ENCODE assay signal across 7 mouse cellular contexts in the genomic region with DNA sequence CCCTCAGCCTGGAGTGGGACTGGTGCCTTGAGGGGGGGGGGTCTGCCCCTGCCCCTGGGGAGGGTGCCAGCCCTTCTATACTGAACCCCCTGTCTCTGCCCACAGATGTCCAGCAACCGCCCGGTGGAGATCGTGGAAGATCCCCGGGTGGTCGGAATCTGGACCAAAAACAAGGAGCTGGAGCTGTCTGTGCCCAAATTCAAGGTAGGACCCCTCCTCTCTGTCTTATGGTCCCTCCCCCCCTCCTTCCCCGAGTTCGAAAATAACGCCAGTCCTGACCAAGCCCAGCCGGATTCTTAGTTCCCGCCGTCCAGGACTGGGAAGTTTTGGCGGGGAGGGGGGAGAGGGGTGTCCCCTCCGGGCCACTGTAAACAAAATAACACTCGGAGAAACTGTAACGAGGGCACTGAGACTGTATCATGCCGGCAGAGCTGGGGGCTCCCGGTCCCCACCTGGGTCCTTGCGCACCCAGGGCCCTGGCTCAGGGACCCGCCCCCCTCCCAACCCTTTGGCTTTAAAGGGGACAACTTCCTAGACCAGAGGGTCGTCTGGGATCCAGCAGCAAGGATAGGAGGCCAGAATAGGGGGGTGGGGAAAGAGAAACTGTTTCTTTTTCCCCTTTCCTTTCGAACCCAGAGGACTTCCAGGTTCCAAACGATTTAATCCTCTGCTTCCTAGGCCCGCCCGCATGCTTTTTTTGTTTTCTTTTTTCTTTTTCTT. TPM values are rescaled to one million over a fixed set of nuclear protein-coding genes. Genes with fewer than 3 reads are reported as not detected.
A peak's percentile ranks its signal among the peaks of the same experiment; 100 is the strongest.
DNase-seq lines count a peak whose midpoint lies in the region; ATAC-seq lines count a peak whose summit lies in the region.

No protein-coding gene starts in this region.

- H3K36me3 ChIP-seq in liver, embryonic 15.5 days (replicated peaks): peaks cover 39% of the 10 kb centered on the region
- H3K36me3 ChIP-seq in stomach, embryonic 15.5 days: peaks cover 18% of the 10 kb centered on the region

- H3K9ac ChIP-seq in liver, embryonic 15.5 days: peak overlapping the region; percentile 98
- peak overlapping the region; percentile 98 for H3K9ac ChIP-seq in stomach, embryonic 15.5 days

- H3K4me3 ChIP-seq in liver, embryonic 15.5 days (replicated peaks): peak overlapping the region; percentile 95
- peak overlapping the region; percentile 90 for H3K4me3 ChIP-seq in stomach, embryonic 15.5 days (replicated peaks)

- no peak for ATAC-seq in liver, embryonic 15.5 days (ENCODE audit: insufficient read depth)
- ATAC-seq in stomach, embryonic 15.5 days (ENCODE audit: insufficient read depth, low FRiP score, low read depth): no peak

- 4% methylated on average over 24 of the region's 24 CpGs for WGBS in liver, embryonic 15.5 days (ENCODE audit: insufficient replicate concordance)
- 1% methylated on average over 21 of the region's 24 CpGs for WGBS in stomach, embryonic 15.5 days

- no peaks in the 10 kb centered on the region for H3K9me3 ChIP-seq in liver, embryonic 15.5 days (replicated peaks)
- no peaks in the 10 kb centered on the region for H3K9me3 ChIP-seq in stomach, embryonic 15.5 days

- H3K27me3 ChIP-seq in liver, embryonic 15.5 days: no peaks in the 10 kb centered on the region
- H3K27me3 ChIP-seq in stomach, embryonic 15.5 days (replicated peaks): no peaks in the 10 kb centered on the region

- H3K27ac ChIP-seq in liver, embryonic 15.5 days (replicated peaks): peak overlapping the region; percentile 99
- peak overlapping the region; percentile 100 for H3K27ac ChIP-seq in stomach, embryonic 15.5 days

- DNase-seq in thymus, postnatal 0 days (ENCODE audit: low spot score): peak; percentile 45
- no peak for DNase-seq in thymus, postnatal 10 days (ENCODE audit: low spot score in 2 of 2)
- DNase-seq in embryo, embryonic 10.5 days (ENCODE audit: low spot score): peak; percentile 76
- DNase-seq in heart, postnatal 4 days: peak; percentile 52
- DNase-seq in gastrocnemius, postnatal 25 days: no peak

- peak overlapping the region; percentile 99 for H3K4me2 ChIP-seq in liver, embryonic 15.5 days
- peak overlapping the region; percentile 90 for H3K4me2 ChIP-seq in stomach, embryonic 15.5 days

- peaks cover 69% of the 10 kb centered on the region for H3K4me1 ChIP-seq in liver, embryonic 15.5 days (replicated peaks)
- H3K4me1 ChIP-seq in stomach, embryonic 15.5 days: peaks cover 25% of the 10 kb centered on the region

RNA-seq across cellular contexts. Expression of gene Setd1b, which starts 1.4 kb away (rescaled TPM):
- 8.0 and 11.3 TPM in 2 replicates for polyA plus RNA-seq in thymus, postnatal 0 days (2015; fragmentation: Nextera tagmentation; extraction: Ambion mirVana)
- total RNA-seq in heart, postnatal 4 days (2021): 10 to 100 TPM; 22.2 to 23.0 TPM
- polyA plus RNA-seq in liver, embryonic 15.5 days (2015; fragmentation: Nextera tagmentation; extraction: Ambion mirVana): 3.9 and 4.2 TPM in 2 replicates
- polyA plus RNA-seq in stomach, embryonic 15.5 days (2015; fragmentation: Nextera tagmentation; extraction: Ambion mirVana): 9.4 and 9.6 TPM in 2 replicates
- total RNA-seq in gastrocnemius, postnatal 25 days (2021): 1 to 10 TPM; 8.1 to 9.6 TPM

RNA-seq across cellular contexts. Expression of gene Rhof, which starts 10.9 kb away (rescaled TPM):
- polyA plus RNA-seq in thymus, postnatal 0 days (2015; fragmentation: Nextera tagmentation; extraction: Ambion mirVana): 10.4 and 11.1 TPM in 2 replicates
- total RNA-seq in heart, postnatal 4 days (2021): under 1 TPM; 0.36 to 0.71 TPM
- polyA plus RNA-seq in liver, embryonic 15.5 days (2015; fragmentation: Nextera tagmentation; extraction: Ambion mirVana): 1.7 and 2.1 TPM in 2 replicates
- polyA plus RNA-seq in stomach, embryonic 15.5 days (2015; fragmentation: Nextera tagmentation; extraction: Ambion mirVana): 1.9 and 2.3 TPM in 2 replicates
- total RNA-seq in gastrocnemius, postnatal 25 days (2021): under 1 TPM; 0.23 to 0.38 TPM

RNA-seq across cellular contexts. Expression of gene Psmd9, which starts 25.8 kb away (rescaled TPM):
- polyA plus RNA-seq in thymus, postnatal 0 days (2015; fragmentation: Nextera tagmentation; extraction: Ambion mirVana): 77.6 and 94.1 TPM in 2 replicates
- 10 to 100 TPM; 22.8 to 24.8 TPM for total RNA-seq in heart, postnatal 4 days (2021)
- 70.1 and 77.2 TPM in 2 replicates for polyA plus RNA-seq in liver, embryonic 15.5 days (2015; fragmentation: Nextera tagmentation; extraction: Ambion mirVana)
- 67.6 and 76.0 TPM in 2 replicates for polyA plus RNA-seq in stomach, embryonic 15.5 days (2015; fragmentation: Nextera tagmentation; extraction: Ambion mirVana)
- total RNA-seq in gastrocnemius, postnatal 25 days (2021): 10 to 100 TPM; 14.2 to 15.2 TPM

RNA-seq across cellular contexts. Expression of gene Hpd, which starts 39.1 kb away (rescaled TPM):
- 0.64 TPM in 1 of 2 replicates, not detected in the other for polyA plus RNA-seq in thymus, postnatal 0 days (2015; fragmentation: Nextera tagmentation; extraction: Ambion mirVana)
- not detected for total RNA-seq in heart, postnatal 4 days (2021)
- 61.7 and 87.5 TPM in 2 replicates for polyA plus RNA-seq in liver, embryonic 15.5 days (2015; fragmentation: Nextera tagmentation; extraction: Ambion mirVana)
- polyA plus RNA-seq in stomach, embryonic 15.5 days (2015; fragmentation: Nextera tagmentation; extraction: Ambion mirVana): 2.2 and 5.3 TPM in 2 replicates
- not detected for total RNA-seq in gastrocnemius, postnatal 25 days (2021)

Comparison
In these comparisons a context has a peak if more than half of its experiments do, and no peak if none do; other contexts are left out.
1. DNase-seq: peak in thymus, postnatal 0 days (single experiment), embryo, embryonic 10.5 days (single experiment) and heart, postnatal 4 days (single experiment); none in thymus, postnatal 10 days (0 of 2) and gastrocnemius, postnatal 25 days (single experiment).